Mouse (Mus musculus): ENCODE data around the gene Nhlrc2.

The Nhlrc2 gene

GRCm38 (mm10) chr19:56563469-56563868 is 15.4 kb downstream of the Nhlrc2 start:
- DNase-seq (ENCODE audit: low spot score in 2 of 2), result peak; percentile 53 to 61

- DNase-seq (ENCODE audit: low spot score in 2 of 2), result no peak
These were observed 17.3 kb downstream of the Nhlrc2 start for GRCm38 (mm10) chr19:56565358-56565757.

- DNase-seq (ENCODE audit: low spot score in 2 of 2), result peak; percentile 72 to 73
These were observed 18.0 kb downstream of the Nhlrc2 start for GRCm38 (mm10) chr19:56566041-56566440.

DNA sequence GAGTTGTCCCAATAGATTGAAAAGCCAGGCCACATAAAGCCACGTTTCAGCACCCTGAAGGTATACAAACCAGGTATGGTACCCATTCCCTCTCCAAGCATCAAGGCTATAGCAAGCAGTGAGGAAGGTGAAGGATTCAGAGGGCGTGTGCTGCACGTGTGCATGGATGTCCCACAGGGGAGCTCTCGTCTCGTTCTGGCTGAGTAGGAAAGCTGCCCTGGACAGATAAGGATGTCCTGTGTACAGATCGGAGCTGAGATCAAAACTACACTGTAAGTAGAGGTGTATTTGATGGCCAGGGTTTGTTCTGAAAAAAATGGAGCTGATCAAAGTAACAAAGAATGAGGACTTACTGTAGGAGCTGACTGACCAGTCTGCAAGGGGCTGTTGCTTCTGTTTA is 18.9 kb downstream of the Nhlrc2 start:
- no peak for DNase-seq (ENCODE audit: low spot score in 2 of 2)

DNA sequence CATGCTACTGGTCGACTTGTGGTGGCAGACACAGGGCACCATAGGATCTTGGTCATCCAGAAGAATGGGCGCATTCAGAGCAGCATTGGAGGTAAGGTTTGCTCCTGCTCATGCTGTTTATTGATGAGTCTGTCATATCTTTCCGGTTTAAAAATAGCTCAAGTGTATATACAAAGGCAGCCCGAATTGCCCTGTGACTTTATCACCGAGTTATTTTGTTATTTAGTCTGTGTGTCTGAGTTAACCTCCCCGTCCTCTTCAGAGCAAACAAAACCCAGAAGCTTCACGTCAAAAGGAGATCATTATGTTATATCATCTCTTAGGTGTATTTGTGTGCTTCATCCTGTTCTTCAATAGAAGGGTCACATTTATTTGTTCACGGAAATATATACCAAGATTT is 22.7 kb downstream of the Nhlrc2 start:
- no peak for DNase-seq (ENCODE audit: low spot score in 2 of 2)

- DNase-seq (ENCODE audit: low spot score in 2 of 2), result no peak
These were observed 23.2 kb downstream of the Nhlrc2 start for GRCm38 (mm10) chr19:56571234-56571633.

GRCm38 (mm10) chr19:56571913-56572312 is 23.9 kb downstream of the Nhlrc2 start:
- no peak for DNase-seq (ENCODE audit: low spot score in 2 of 2)

DNA sequence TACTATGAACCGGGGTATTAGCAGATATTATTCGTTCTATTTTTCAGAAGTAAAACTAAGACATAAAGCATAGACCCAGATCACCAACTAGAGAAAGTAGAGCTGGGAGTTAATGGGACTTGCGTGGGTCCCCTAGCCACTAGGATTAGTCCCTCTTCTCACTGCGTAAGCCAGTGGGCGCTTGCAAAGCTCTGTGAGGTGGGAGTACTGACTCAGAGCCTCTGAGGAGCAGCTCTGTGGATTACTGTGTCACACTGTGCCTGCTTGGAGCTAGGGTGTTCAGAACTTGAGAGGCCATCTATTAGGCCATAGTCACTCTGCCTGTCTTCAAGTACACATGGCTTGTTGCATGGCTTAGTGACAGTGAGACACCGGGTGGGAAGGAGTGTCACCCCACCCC is 25.1 kb downstream of the Nhlrc2 start:
- peak; percentile 48 to 62 for DNase-seq (ENCODE audit: low spot score in 2 of 2)

- DNase-seq (ENCODE audit: low spot score in 2 of 2), result no peak
These were observed 29.7 kb downstream of the Nhlrc2 start for GRCm38 (mm10) chr19:56577801-56578200.

DNA sequence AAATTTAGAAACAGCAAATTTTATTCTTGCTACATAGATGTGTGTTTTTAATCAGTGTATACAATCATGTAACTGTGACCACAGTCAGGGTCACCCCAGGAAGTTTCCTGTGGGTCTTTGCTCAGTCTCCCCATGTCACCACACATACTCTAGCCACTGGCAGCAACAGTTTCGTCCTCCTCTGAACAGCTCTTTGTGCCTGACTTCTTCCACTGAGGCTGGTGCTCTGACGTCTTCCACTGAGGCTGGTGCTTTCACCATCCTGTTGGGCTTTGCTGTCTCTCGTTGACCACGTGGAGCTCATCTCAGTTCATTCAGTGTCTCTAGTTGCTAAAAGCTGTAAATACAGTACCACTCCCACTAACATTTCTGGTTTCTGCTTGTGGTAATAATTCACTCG is 33.9 kb downstream of the Nhlrc2 start:
- DNase-seq (ENCODE audit: low spot score in 2 of 2), result no peak

DNA sequence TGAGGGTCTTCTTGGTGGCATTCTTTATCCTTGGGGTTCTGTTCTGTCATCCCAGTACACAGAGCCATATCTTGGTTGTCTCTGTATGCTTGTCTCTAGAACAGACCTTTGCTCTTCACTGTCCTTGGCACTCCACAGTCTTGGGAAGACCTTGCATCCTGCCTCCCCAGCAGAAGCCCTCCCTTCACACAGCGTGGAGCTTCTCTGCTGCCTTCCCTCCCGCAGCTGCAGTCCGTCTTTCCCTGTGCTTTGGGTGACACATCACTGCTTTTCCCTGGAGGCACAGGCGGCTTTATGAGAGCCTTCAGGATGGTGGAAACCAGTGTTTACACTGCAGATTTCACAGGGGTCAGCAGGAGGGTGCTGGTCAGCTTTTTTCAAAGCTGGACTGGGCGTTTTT is 35.7 kb downstream of the Nhlrc2 start:
- no peak for DNase-seq (ENCODE audit: low spot score in 2 of 2)

DNA sequence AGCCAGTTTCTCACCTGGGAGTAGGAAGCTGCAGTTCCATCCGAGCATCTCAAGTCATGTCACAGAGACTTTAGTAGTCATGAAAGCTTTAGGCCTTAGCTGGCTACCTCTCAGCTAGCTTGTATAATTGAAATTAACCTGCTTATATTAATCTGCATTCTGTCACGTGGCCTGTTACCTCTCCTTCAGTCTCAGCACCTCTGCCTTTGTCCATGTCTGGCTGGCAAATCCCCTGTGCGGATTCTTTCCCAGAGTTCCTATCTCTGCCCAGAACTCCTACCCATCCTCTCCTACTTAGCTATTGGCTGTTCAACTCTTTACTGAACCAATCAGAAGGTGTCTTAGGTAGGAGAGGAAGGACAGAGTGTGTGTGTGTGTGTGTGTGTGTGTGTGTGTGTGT is 36.2 kb downstream of the Nhlrc2 start:
- no peak for DNase-seq (ENCODE audit: low spot score in 2 of 2)

- DNase-seq (ENCODE audit: low spot score in 2 of 2), result no peak
These were observed 38.3 kb downstream of the Nhlrc2 start for GRCm38 (mm10) chr19:56586320-56586719.

GRCm38 (mm10) chr19:56588205-56588626 is 40.2 kb downstream of the Nhlrc2 start:
- peak; percentile 74 to 75 for DNase-seq (ENCODE audit: low spot score in 2 of 2)

DNA sequence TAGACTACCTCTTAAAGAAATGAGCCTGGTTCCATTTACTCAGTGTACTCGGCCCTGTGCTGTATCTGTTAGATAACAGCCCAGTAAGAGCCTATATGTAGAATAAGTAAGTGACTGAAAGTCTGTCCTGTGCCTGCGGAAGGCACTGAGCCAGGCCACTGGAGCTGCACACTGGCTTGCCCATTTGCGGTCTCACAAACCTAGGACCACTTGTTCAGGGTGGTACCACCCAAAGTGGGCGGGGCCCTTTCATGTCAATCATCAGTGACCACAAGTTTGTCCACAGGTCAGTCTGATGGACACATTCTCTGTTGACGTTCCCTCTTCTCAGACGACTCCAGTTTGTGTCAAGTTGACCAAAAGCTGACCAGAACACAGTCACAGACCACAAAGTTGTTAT is 40.9 kb downstream of the Nhlrc2 start:
- no peak for DNase-seq (ENCODE audit: low spot score in 2 of 2)

DNA sequence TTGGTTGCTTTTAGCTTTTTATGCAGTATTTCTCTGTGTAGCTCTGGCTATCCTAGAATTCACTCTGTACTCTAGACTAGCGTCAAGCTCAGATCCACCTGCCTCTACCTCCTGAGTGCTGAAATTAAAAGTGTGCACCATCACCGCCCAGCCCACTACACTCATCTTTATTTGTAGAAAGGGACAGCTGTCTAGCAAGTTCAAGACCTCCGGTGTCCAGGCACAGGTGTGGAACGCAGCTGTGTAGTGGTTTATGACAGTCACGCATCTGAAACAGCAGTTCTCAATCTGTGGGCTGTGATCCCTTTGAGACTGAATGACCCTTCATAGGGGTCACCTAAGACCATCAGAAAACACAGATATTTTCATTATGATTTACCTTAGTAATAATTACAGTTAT is 41.4 kb downstream of the Nhlrc2 start:
- no peak for DNase-seq (ENCODE audit: low spot score in 2 of 2)

DNA sequence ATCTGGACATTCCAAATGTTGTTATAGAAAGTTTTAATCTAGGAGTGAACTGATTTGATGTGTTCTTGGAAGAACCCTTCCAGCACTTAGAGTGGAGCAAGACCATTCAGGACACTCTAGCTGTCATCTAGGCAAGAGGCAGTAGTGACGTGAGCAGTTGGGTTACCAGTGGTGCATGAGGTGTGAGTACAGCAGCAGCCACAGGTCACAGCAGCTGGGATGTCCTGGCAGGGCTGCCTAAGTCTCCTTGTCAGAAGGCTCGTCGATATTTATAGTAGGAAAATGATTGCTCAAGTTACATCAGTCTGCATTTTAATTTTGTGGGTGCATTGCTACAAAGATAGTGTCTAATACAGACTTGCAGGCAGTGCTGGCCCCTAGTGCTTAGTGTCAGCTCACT is 42.2 kb downstream of the Nhlrc2 start:
- DNase-seq (ENCODE audit: low spot score in 2 of 2), result no peak

- DNase-seq (ENCODE audit: low spot score in 2 of 2), result no peak
These were observed 44.4 kb downstream of the Nhlrc2 start for GRCm38 (mm10) chr19:56592472-56592871.

- DNase-seq (ENCODE audit: low spot score in 2 of 2), result no peak
These were observed 51.9 kb downstream of the Nhlrc2 start for GRCm38 (mm10) chr19:56599996-56600395.

GRCm38 (mm10) chr19:56600797-56601196 is 52.7 kb downstream of the Nhlrc2 start:
- DNase-seq (ENCODE audit: low spot score in 2 of 2), result no peak

DNA sequence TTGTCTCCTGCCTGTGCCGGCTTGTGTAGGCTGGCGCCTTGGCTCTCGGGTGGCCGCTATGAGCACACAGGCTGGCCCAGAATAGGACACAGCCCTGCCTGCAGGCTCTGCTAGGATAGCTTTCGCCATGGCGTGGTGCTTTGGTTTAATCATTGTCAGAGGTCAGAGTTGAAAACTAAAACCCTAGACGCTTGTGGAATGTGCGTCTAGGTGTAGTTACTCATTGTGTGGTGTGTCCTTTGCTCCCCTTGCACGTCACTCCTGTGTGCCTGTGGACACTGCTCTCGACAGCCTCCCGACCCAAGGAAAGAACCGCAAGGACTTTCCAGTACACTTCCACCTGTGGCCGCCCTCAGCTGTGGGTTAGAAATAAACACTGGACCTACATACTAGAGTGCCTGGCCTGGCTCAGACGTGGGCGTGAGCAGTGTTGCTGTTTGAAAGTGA is 53.9 kb downstream of the Nhlrc2 start:
- no peak for DNase-seq (ENCODE audit: low spot score in 2 of 2)

DNA sequence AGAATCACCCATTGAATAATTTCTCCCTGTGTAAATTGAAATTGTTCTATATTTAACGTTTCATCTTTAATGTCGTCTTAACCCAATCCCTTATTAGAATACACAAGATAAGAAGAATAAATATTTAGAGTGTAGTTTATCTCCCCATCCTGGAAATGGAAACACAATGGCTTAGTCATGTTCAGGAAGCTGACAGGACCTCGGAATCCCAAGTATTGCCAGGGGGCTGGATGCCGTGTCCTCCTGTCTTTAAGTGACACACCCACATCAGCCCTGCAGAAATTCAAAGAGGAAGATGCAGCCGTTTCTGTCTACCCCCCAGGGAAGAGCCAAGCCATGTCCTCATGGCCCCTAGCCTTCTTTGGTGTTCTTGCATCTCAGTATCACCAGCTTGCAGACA is 60.9 kb downstream of the Nhlrc2 start:
- DNase-seq (ENCODE audit: low spot score in 2 of 2), result no peak

DNA sequence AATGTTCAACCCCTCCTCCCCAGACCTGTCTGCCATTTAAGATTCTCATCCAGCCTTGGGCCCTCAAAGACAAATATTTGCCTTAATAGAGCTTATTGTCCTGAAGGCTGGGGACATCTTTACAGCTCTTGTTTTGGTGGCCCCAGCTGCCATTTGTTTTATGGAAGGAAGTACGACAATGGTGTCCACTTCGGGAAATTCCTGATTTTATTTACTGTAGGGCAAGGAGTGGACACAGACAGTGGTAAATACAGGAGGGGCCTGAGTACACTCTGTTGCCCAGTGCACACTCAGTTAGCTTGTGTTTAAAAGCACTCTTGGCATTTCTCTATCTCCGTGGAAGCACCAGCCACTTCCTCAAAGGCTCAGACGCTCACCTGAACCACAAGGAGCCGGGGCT is 66.1 kb downstream of the Nhlrc2 start:
- DNase-seq (ENCODE audit: low spot score in 2 of 2), result no peak

DNA sequence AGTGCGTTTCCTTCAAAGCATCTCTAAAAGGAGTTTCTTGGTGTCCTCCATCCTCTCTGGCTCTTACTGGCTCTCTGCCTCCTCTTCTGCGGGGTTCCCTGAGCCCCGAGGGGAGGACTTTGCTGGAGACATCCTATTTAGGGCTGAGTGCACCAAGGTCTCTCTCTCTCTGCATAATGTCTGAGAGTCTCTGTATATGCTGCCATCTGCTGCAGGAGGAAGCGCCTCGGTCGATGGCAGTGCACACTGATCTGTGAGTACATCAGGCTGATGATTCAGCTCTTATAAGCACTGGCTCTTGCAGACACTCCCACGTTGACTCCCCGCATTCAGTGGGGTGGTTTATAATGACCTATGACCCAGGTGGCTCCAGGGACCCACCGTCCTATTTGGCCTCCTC is 70.8 kb downstream of the Nhlrc2 start:
- DNase-seq (ENCODE audit: low spot score in 2 of 2), result peak; percentile 53 to 69

GRCm38 (mm10) chr19:56619546-56619945 is 71.5 kb downstream of the Nhlrc2 start:
- DNase-seq (ENCODE audit: low spot score in 2 of 2), result no peak

Data from right cerebral cortex, adult 2 months (tissue).